Mouse (Mus musculus): ENCODE data around the gene Dync1i1. TPM values are rescaled to one million over a fixed set of nuclear protein-coding genes. Genes with fewer than 3 reads are reported as not detected.

The Dync1i1 gene
- polyA plus RNA-seq, 1 experiment from 2014 or later = 7.0 TPM

Other genes with a start within 250 kb of the Dync1i1 start
- gene Pdk4, start 229.3 kb upstream of the Dync1i1 start, polyA plus RNA-seq (2015; fragmentation: Nextera tagmentation; extraction: Ambion mirVana) = 0.78 and 0.95 TPM in 2 replicates

All from midbrain, embryonic 13.5 days (tissue).